Mouse (Mus musculus): ENCODE measurements around the gene Pianp.

- TF ChIP-seq CTCF (IDR thresholded peaks at IDR 0.05) (no peak), EP300 (IDR thresholded peaks at IDR 0.05) (no peak)
Measured at GRCm38 (mm10) chr6:125049678-125050077, 53.2 kb downstream of the Pianp start, which contains the start of gene Acrbp.

Measured in lung, postnatal 0 days (tissue).